ENCODE assay signal across 8 mouse cellular contexts in genomic region chr2:113757525-113758310, GRCm38 (mm10). TPM values are rescaled to one million over a fixed set of nuclear protein-coding genes. Genes with fewer than 3 reads are reported as not detected.
DNase-seq lines count a peak whose midpoint lies in the region; ATAC-seq lines count a peak whose summit lies in the region.

No protein-coding gene starts in this region.

- peak overlapping the region; percentile 57 for H3K4me3 ChIP-seq in forebrain, embryonic 12.5 days (replicated peaks)
- peak overlapping the region; percentile 51 for H3K4me3 ChIP-seq in kidney, embryonic 15.5 days (replicated peaks)
- H3K4me3 ChIP-seq in midbrain, embryonic 12.5 days: peak overlapping the region; percentile 54

- peaks cover 21% of the 10 kb centered on the region for H3K4me1 ChIP-seq in forebrain, embryonic 12.5 days
- peaks cover 24% of the 10 kb centered on the region for H3K4me1 ChIP-seq in kidney, embryonic 15.5 days
- H3K4me1 ChIP-seq in midbrain, embryonic 12.5 days: peaks cover 20% of the 10 kb centered on the region

- peak overlapping the region; percentile 95 for H3K4me2 ChIP-seq in forebrain, embryonic 12.5 days
- peak overlapping the region; percentile 97 for H3K4me2 ChIP-seq in kidney, embryonic 15.5 days
- peak overlapping the region; percentile 97 for H3K4me2 ChIP-seq in midbrain, embryonic 12.5 days (replicated peaks)

- H3K36me3 ChIP-seq in forebrain, embryonic 12.5 days (replicated peaks): no peaks in the 10 kb centered on the region
- no peaks in the 10 kb centered on the region for H3K36me3 ChIP-seq in kidney, embryonic 15.5 days
- H3K36me3 ChIP-seq in midbrain, embryonic 12.5 days: no peaks in the 10 kb centered on the region

- H3K9ac ChIP-seq in forebrain, embryonic 12.5 days: peak overlapping the region; percentile 48
- peak overlapping the region; percentile 30; the same call in 1 of the 2 replicates for H3K9ac ChIP-seq in kidney, embryonic 15.5 days
- peak overlapping the region; percentile 51 for H3K9ac ChIP-seq in midbrain, embryonic 12.5 days (replicated peaks)

- ATAC-seq in forebrain, embryonic 12.5 days (ENCODE audit: low FRiP score): peak; percentile 52; the same call in 1 of the 2 replicates
- peak; percentile 76 for ATAC-seq in kidney, embryonic 15.5 days (replicated peaks; ENCODE audit: low FRiP score)
- ATAC-seq in midbrain, embryonic 12.5 days (ENCODE audit: low FRiP score, low read depth): peak; percentile 55
- ATAC-seq in erythroid progenitor cell, adult 5-6 weeks (replicated peaks; ENCODE audit: low FRiP score, poor library complexity, severe bottlenecking): no peak

- intact Hi-C loops in gastrocnemius, postnatal 14 days (cut with DNase I; ENCODE audit: low total_unique reads): no loop called here

- under 1% methylated on average over 47 of the region's 47 CpGs for WGBS in forebrain, embryonic 12.5 days
- under 1% methylated on average over 47 of the region's 47 CpGs for WGBS in kidney, embryonic 15.5 days
- WGBS in midbrain, embryonic 12.5 days: under 1% methylated on average over 47 of the region's 47 CpGs

- peak; percentile 54 to 56 for DNase-seq in cerebellum, postnatal 14 days
- DNase-seq in cerebellum, adult 9-11 months: no peak
- peak; percentile 40 for DNase-seq in ES-CJ7 (ENCODE audit: low read depth, low spot score)
- DNase-seq in gastrocnemius, postnatal 14 days: no peak

- no peaks in the 10 kb centered on the region for H3K9me3 ChIP-seq in forebrain, embryonic 12.5 days
- no peaks in the 10 kb centered on the region for H3K9me3 ChIP-seq in kidney, embryonic 15.5 days (replicated peaks)
- no peaks in the 10 kb centered on the region for H3K9me3 ChIP-seq in midbrain, embryonic 12.5 days

- H3K27ac ChIP-seq in forebrain, embryonic 12.5 days: no peak overlapping the region
- no peak overlapping the region for H3K27ac ChIP-seq in kidney, embryonic 15.5 days
- no peak overlapping the region for H3K27ac ChIP-seq in midbrain, embryonic 12.5 days (replicated peaks)

- peaks cover 55% of the 10 kb centered on the region for H3K27me3 ChIP-seq in forebrain, embryonic 12.5 days
- peaks cover 75% of the 10 kb centered on the region for H3K27me3 ChIP-seq in kidney, embryonic 15.5 days
- H3K27me3 ChIP-seq in midbrain, embryonic 12.5 days: peaks cover 57% of the 10 kb centered on the region

RNA-seq across cellular contexts. Expression of gene Grem1, which starts 0.7 kb away (rescaled TPM):
- polyA plus RNA-seq in forebrain, embryonic 12.5 days (2016; fragmentation: Nextera tagmentation; extraction: Ambion mirVana): 0.44 and 0.57 TPM in 2 replicates
- 0.27 and 0.30 TPM in 2 replicates for polyA plus RNA-seq in kidney, embryonic 15.5 days (2015; fragmentation: Nextera tagmentation; extraction: Ambion mirVana)
- 0.31 and 0.47 TPM in 2 replicates for polyA plus RNA-seq in midbrain, embryonic 12.5 days (2016; fragmentation: Nextera tagmentation; extraction: Ambion mirVana)
- not detected in 2 replicates for total RNA-seq in erythroid progenitor cell, adult 5-6 weeks (2015; ENCODE audit: low replicate concordance)
- 0.13 and 0.30 TPM in 2 replicates for total RNA-seq in erythroid progenitor cell, adult 5-6 weeks (2017; ENCODE audit: low replicate concordance)
- under 1 TPM in 1 of 2 experiments, not detected in 1; 0.09 TPM for total RNA-seq in gastrocnemius, postnatal 14 days (2021)

Comparison
In these comparisons a context has a peak if more than half of its experiments do, and no peak if none do; other contexts are left out.
1. DNase-seq: peak in cerebellum, postnatal 14 days (2 of 2) and ES-CJ7 (single experiment); none in cerebellum, adult 9-11 months (single experiment) and gastrocnemius, postnatal 14 days (single experiment).
2. Peak in every context shown above with its lines, with median percentiles within 50 percentile points of each other: H3K4me2 ChIP-seq, H3K4me3 ChIP-seq and H3K9ac ChIP-seq.